Mouse (Mus musculus): ENCODE measurements around the gene Scd4. TPM values are rescaled to one million over a fixed set of nuclear protein-coding genes. Genes with fewer than 3 reads are reported as not detected.
"Not testable (repeated sequence)": the region's sequence is repeated elsewhere in the genome, so short reads cannot be mapped to it uniquely, and the experiment has no call there.

Scd4 gene
- polyA plus RNA-seq, 1 experiment from 2014 or later: 0.09 TPM

- Histone ChIP-seq H3K27me3 (replicated peaks) (no peaks in the 10 kb centered on the region), H3K36me3 (peaks cover 36% of the 10 kb centered on the region), H3K27ac (replicated peaks) (no peak overlapping the region), H3K9ac (replicated peaks) (no peak overlapping the region), H3K4me3 (replicated peaks) (no peak overlapping the region), H3K9me3 (replicated peaks) (no peaks in the 10 kb centered on the region), H3K4me1 (peaks cover 52% of the 10 kb centered on the region), H3K4me2 (no peak overlapping the region)
- WGBS: 81% methylated on average over 12 of the region's 12 CpGs
- ATAC-seq (ENCODE audit: low FRiP score): no peak
Observed at GRCm38 (mm10) chr19:44309351-44310154, 23.3 kb upstream of the Scd4 start.

GRCm38 (mm10) chr19:44310155-44310575 is 22.7 kb upstream of the Scd4 start:
- not testable (repeated sequence) for H3K4me3 ChIP-seq (replicated peaks); H3K27ac ChIP-seq (replicated peaks); H3K4me2 ChIP-seq; H3K9me3 ChIP-seq (replicated peaks); ATAC-seq (ENCODE audit: low FRiP score); H3K9ac ChIP-seq (replicated peaks); H3K27me3 ChIP-seq (replicated peaks)
- H3K36me3 ChIP-seq: peaks cover 30% of the 10 kb centered on the region
- 83% methylated on average over 1 of the region's 1 CpGs for WGBS
- H3K4me1 ChIP-seq: peaks cover 50% of the 10 kb centered on the region

GRCm38 (mm10) chr19:44310814-44311213 is 22.1 kb upstream of the Scd4 start:
- no peaks in the 10 kb centered on the region for H3K9me3 ChIP-seq (replicated peaks)
- no peak for ATAC-seq (ENCODE audit: low FRiP score)
- no peaks in the 10 kb centered on the region for H3K27me3 ChIP-seq (replicated peaks)
- H3K4me3 ChIP-seq (replicated peaks): no peak overlapping the region
- WGBS: 22% methylated on average over 5 of the region's 5 CpGs
- peaks cover 24% of the 10 kb centered on the region for H3K36me3 ChIP-seq
- peaks cover 47% of the 10 kb centered on the region for H3K4me1 ChIP-seq
- H3K4me2 ChIP-seq: no peak overlapping the region
- no peak overlapping the region for H3K9ac ChIP-seq (replicated peaks)
- no peak overlapping the region for H3K27ac ChIP-seq (replicated peaks)

GRCm38 (mm10) chr19:44311306-44312006 is 21.4 kb upstream of the Scd4 start:
- Histone ChIP-seq H3K4me3 (replicated peaks) (no peak overlapping the region), H3K4me1 (peaks cover 40% of the 10 kb centered on the region), H3K9ac (replicated peaks) (no peak overlapping the region), H3K27me3 (replicated peaks) (no peaks in the 10 kb centered on the region), H3K27ac (replicated peaks) (peak overlapping the region; percentile 56), H3K9me3 (replicated peaks) (no peaks in the 10 kb centered on the region), H3K4me2 (no peak overlapping the region), H3K36me3 (peaks cover 17% of the 10 kb centered on the region)
- ATAC-seq (ENCODE audit: low FRiP score): peak; percentile 21; the same call in 1 of the 2 replicates
- WGBS: 18% methylated on average over 8 of the region's 8 CpGs

- Histone ChIP-seq H3K9ac (replicated peaks) (no peak overlapping the region), H3K9me3 (replicated peaks) (no peaks in the 10 kb centered on the region), H3K27ac (replicated peaks) (peak overlapping the region; percentile 56; the same call in 1 of the 2 replicates), H3K4me2 (no peak overlapping the region), H3K4me3 (replicated peaks) (no peak overlapping the region), H3K4me1 (peaks cover 36% of the 10 kb centered on the region), H3K36me3 (peaks cover 14% of the 10 kb centered on the region; the same call in 1 of the 2 replicates), H3K27me3 (replicated peaks) (no peaks in the 10 kb centered on the region)
- 20% methylated on average over 4 of the region's 4 CpGs for WGBS
- peak; percentile 63; the same call in 1 of the 2 replicates for ATAC-seq (ENCODE audit: low FRiP score)
Observed at GRCm38 (mm10) chr19:44312007-44312360, 20.9 kb upstream of the Scd4 start.

GRCm38 (mm10) chr19:44313066-44313465 is 19.8 kb upstream of the Scd4 start:
- H3K36me3 ChIP-seq: 0 out of 2 replicates have a peak, but pooled peaks cover 3% of the 10 kb centered on the region
- H3K27ac ChIP-seq (replicated peaks): no peak overlapping the region
- no peak overlapping the region for H3K9ac ChIP-seq (replicated peaks)
- no peak overlapping the region for H3K4me3 ChIP-seq (replicated peaks)
- no peaks in the 10 kb centered on the region for H3K9me3 ChIP-seq (replicated peaks)
- H3K4me1 ChIP-seq: peaks cover 29% of the 10 kb centered on the region
- H3K27me3 ChIP-seq (replicated peaks): no peaks in the 10 kb centered on the region
- no peak for ATAC-seq (ENCODE audit: low FRiP score)
- H3K4me2 ChIP-seq: no peak overlapping the region
- 83% methylated on average over 3 of the region's 3 CpGs for WGBS

- no peaks in the 10 kb centered on the region for H3K36me3 ChIP-seq
- H3K9ac ChIP-seq (replicated peaks): peak overlapping the region; percentile 61
- under 1% methylated on average over 18 of the region's 18 CpGs for WGBS
- H3K4me1 ChIP-seq: peaks cover 29% of the 10 kb centered on the region
- ATAC-seq (ENCODE audit: low FRiP score): peak; percentile 92
- peak overlapping the region; percentile 80 for H3K27ac ChIP-seq (replicated peaks)
- H3K27me3 ChIP-seq (replicated peaks): no peaks in the 10 kb centered on the region
- peak overlapping the region; percentile 54 for H3K4me3 ChIP-seq (replicated peaks)
- H3K9me3 ChIP-seq (replicated peaks): no peaks in the 10 kb centered on the region
- H3K4me2 ChIP-seq: peak overlapping the region; percentile 96
Observed at GRCm38 (mm10) chr19:44314327-44314759, 18.5 kb upstream of the Scd4 start.

- Histone ChIP-seq H3K4me3 (replicated peaks) (peak overlapping the region; percentile 54), H3K36me3 (no peaks in the 10 kb centered on the region), H3K27ac (replicated peaks) (peak overlapping the region; percentile 80), H3K9ac (replicated peaks) (peak overlapping the region; percentile 61), H3K4me1 (peaks cover 29% of the 10 kb centered on the region), H3K4me2 (peak overlapping the region; percentile 96), H3K9me3 (replicated peaks) (no peaks in the 10 kb centered on the region), H3K27me3 (replicated peaks) (no peaks in the 10 kb centered on the region)
- WGBS: 1% methylated on average over 11 of the region's 11 CpGs
- peak; percentile 80 for ATAC-seq (ENCODE audit: low FRiP score)
Observed at GRCm38 (mm10) chr19:44314871-44315414, 17.9 kb upstream of the Scd4 start.

- Histone ChIP-seq H3K27me3 (replicated peaks) (no peaks in the 10 kb centered on the region), H3K9ac (replicated peaks) (no peak overlapping the region), H3K4me2 (no peak overlapping the region), H3K4me3 (replicated peaks) (no peak overlapping the region), H3K4me1 (peaks cover 16% of the 10 kb centered on the region), H3K36me3 (no peaks in the 10 kb centered on the region), H3K9me3 (replicated peaks) (no peaks in the 10 kb centered on the region), H3K27ac (replicated peaks) (no peak overlapping the region)
- 63% methylated on average over 5 of the region's 5 CpGs for WGBS
- ATAC-seq (ENCODE audit: low FRiP score): no peak
Observed at GRCm38 (mm10) chr19:44316752-44317315, 16.1 kb upstream of the Scd4 start.

- no peak for ATAC-seq (ENCODE audit: low FRiP score)
- H3K4me2 ChIP-seq: no peak overlapping the region
- WGBS: 85% methylated on average over 5 of the region's 5 CpGs
Observed at GRCm38 (mm10) chr19:44317391-44317790, 15.5 kb upstream of the Scd4 start.

GRCm38 (mm10) chr19:44318545-44318944 is 14.3 kb upstream of the Scd4 start:
- H3K4me2 ChIP-seq: no peak overlapping the region
- no peak overlapping the region for H3K4me3 ChIP-seq (replicated peaks)
- ATAC-seq (ENCODE audit: low FRiP score): no peak
- no peaks in the 10 kb centered on the region for H3K9me3 ChIP-seq (replicated peaks)
- peaks cover 13% of the 10 kb centered on the region for H3K4me1 ChIP-seq
- no peaks in the 10 kb centered on the region for H3K27me3 ChIP-seq (replicated peaks)
- H3K9ac ChIP-seq (replicated peaks): no peak overlapping the region
- H3K27ac ChIP-seq (replicated peaks): no peak overlapping the region
- H3K36me3 ChIP-seq: no peaks in the 10 kb centered on the region

More at GRCm38 (mm10) chr19:44317391-44317790, 15.5 kb upstream of the Scd4 start:
- Histone ChIP-seq H3K9ac (replicated peaks) (no peak overlapping the region), H3K36me3 (no peaks in the 10 kb centered on the region), H3K4me1 (peaks cover 13% of the 10 kb centered on the region), H3K9me3 (replicated peaks) (no peaks in the 10 kb centered on the region), H3K27ac (replicated peaks) (no peak overlapping the region), H3K27me3 (replicated peaks) (no peaks in the 10 kb centered on the region), H3K4me3 (replicated peaks) (no peak overlapping the region)

Measured in neural tube, embryonic 15.5 days (tissue).